Mouse (Mus musculus): ENCODE measurements around the gene Gm20388. TPM values are rescaled to one million over a fixed set of nuclear protein-coding genes. Genes with fewer than 3 reads are reported as not detected.
"Not testable (repeated sequence)": the region's sequence is repeated elsewhere in the genome, so short reads cannot be mapped to it uniquely, and the experiment has no call there.

The Gm20388 gene
- total RNA-seq, 1 experiment, result 27.0 TPM

DNA sequence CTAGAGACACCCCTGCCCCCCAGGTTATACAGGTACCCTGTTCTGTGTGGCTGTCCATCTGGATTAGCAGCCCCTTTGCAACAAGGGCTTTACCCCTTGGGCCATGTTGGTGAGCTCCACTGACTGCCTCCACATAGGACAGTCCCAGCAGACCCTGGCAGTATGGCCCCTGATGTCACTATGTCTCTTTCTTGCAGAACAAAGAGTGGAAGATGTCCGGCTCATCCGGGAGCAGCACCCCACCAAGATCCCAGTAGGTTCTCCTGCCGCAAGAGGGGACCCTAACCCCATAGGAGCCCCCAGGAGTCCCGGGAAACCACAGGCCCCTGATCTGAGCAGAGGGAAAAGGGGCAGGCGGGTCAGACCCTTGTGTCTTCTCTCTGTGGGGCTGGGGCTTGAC, 1682.7 kb downstream of the Gm20388 start:
- in situ Hi-C loops (cut with MboI; ENCODE audit: low sequenced_read_pairs in 2 of 2, unreplicated experiment in 2 of 2), result no loop called here
- no peaks in the 10 kb centered on the region for H3K9me3 ChIP-seq (ENCODE audit: control insufficient read depth, insufficient read depth, low read depth, low read length)
- H3K4me1 ChIP-seq (ENCODE audit: control insufficient read depth in 2 of 2, insufficient read depth in 2 of 2, low read length in 2 of 2, poor library complexity in 1 of 2), result peaks cover 0 to 20% of the 10 kb centered on the region in 2 experiments; a peak in 1 of 4 replicates
- H3K9ac ChIP-seq (ENCODE audit: insufficient read depth, low read depth, low read length, poor library complexity, severe bottlenecking), result no peak overlapping the region
- DNase-seq (ENCODE audit: low read depth, low spot score), result no peak
- no peak overlapping the region for H3K4me3 ChIP-seq (ENCODE audit: insufficient read depth in 1 of 2, low read depth in 1 of 2, low read length in 2 of 2, poor library complexity in 1 of 2, severe bottlenecking in 1 of 2)
- H3K36me3 ChIP-seq (ENCODE audit: control insufficient read depth, insufficient read depth, low read length, poor library complexity, severe bottlenecking), result peaks cover 41% of the 10 kb centered on the region; the same call in 1 of the 2 replicates
- no peak overlapping the region for H3K27ac ChIP-seq (ENCODE audit: insufficient read depth, low read depth, low read length, poor library complexity, severe bottlenecking)
- TF ChIP-seq ZC3H11A (IDR thresholded peaks at IDR 0.05; ENCODE audit: borderline replicate concordance, low read depth, low read length) (no peak), HCFC1 (IDR thresholded peaks at IDR 0.05; ENCODE audit: borderline replicate concordance, insufficient read depth, low read length) (no peak), MAFK (IDR thresholded peaks at IDR 0.05; ENCODE audit: insufficient read depth, low read depth, low read length) (no peak), CHD2 (IDR thresholded peaks at IDR 0.05; ENCODE audit: low read depth, low read length) (no peak)

DNA sequence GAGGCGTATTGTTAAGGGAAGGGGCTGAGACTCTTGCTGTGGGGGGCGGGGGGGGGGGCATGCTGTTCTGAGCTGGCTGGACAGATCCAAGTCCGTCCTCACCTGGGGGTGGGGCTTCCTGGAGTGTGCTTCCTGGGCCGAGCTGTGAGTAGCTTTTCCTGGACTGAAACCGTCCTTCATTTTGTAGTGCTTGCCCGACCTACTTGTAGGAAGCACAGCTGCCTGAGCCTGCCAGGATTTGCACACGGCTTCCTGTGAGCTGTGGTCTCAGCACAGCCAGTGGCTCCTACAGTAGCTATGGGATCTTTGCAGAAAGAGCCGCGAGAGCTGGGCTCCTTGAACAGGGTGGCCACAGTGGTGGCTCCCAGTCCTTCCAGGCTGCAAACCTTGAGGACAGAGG, 1683.3 kb downstream of the Gm20388 start:
- in situ Hi-C loops (cut with MboI; ENCODE audit: low sequenced_read_pairs in 2 of 2, unreplicated experiment in 2 of 2), result no loop called here
- Histone ChIP-seq H3K9me3 (ENCODE audit: control insufficient read depth, insufficient read depth, low read depth, low read length) (no peaks in the 10 kb centered on the region), H3K4me1 (ENCODE audit: control insufficient read depth in 2 of 2, insufficient read depth in 2 of 2, low read length in 2 of 2, poor library complexity in 1 of 2) (peaks cover 0 to 19% of the 10 kb centered on the region in 2 experiments; a peak in 1 of 4 replicates), H3K9ac (ENCODE audit: insufficient read depth, low read depth, low read length, poor library complexity, severe bottlenecking) (no peak overlapping the region), H3K4me3 (ENCODE audit: insufficient read depth in 1 of 2, low read depth in 1 of 2, low read length in 2 of 2, poor library complexity in 1 of 2, severe bottlenecking in 1 of 2) (no peak overlapping the region), H3K27ac (ENCODE audit: insufficient read depth, low read depth, low read length, poor library complexity, severe bottlenecking) (no peak overlapping the region), H3K36me3 (ENCODE audit: control insufficient read depth, insufficient read depth, low read length, poor library complexity, severe bottlenecking) (peaks cover 41% of the 10 kb centered on the region; the same call in 1 of the 2 replicates)
- no peak for TF ChIP-seq ZNF384 (IDR thresholded peaks at IDR 0.05; ENCODE audit: low read depth, low read length)
- TF ChIP-seq CHD2 (IDR thresholded peaks at IDR 0.05; ENCODE audit: low read depth, low read length), result no peak
- no peak for TF ChIP-seq MAFK (IDR thresholded peaks at IDR 0.05; ENCODE audit: insufficient read depth, low read depth, low read length)
- no peak for TF ChIP-seq ZC3H11A (IDR thresholded peaks at IDR 0.05; ENCODE audit: borderline replicate concordance, low read depth, low read length)
- TF ChIP-seq HCFC1 (IDR thresholded peaks at IDR 0.05; ENCODE audit: borderline replicate concordance, insufficient read depth, low read length), result no peak
- DNase-seq (ENCODE audit: low read depth, low spot score), result no peak

DNA sequence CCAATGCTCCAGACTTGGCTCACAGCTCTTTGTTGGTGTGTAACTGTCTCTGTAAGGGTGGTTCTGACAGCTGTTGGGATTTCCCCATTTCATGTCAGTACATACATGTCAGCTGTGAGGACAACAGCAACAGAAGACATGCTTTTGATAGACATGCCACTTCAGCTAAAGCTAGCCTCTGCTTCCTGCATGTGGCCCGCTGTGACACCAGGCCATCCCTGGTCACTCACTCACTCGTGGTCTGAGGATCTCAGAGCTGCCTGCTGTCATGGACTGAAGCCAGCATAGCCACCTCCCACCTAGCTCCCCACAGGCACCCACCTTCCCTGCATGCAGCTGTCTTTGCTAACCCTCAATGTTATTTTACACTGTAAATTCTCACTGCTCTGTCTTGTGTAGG, 1686.9 kb downstream of the Gm20388 start:
- in situ Hi-C loops (cut with MboI; ENCODE audit: low sequenced_read_pairs in 2 of 2, unreplicated experiment in 2 of 2); H3K4me3 ChIP-seq (ENCODE audit: insufficient read depth in 1 of 2, low read depth in 1 of 2, low read length in 2 of 2, poor library complexity in 1 of 2, severe bottlenecking in 1 of 2); H3K4me1 ChIP-seq (ENCODE audit: control insufficient read depth in 2 of 2, insufficient read depth in 2 of 2, low read length in 2 of 2, poor library complexity in 1 of 2); H3K27ac ChIP-seq (ENCODE audit: insufficient read depth, low read depth, low read length, poor library complexity, severe bottlenecking); DNase-seq (ENCODE audit: low read depth, low spot score); H3K9ac ChIP-seq (ENCODE audit: insufficient read depth, low read depth, low read length, poor library complexity, severe bottlenecking); H3K9me3 ChIP-seq (ENCODE audit: control insufficient read depth, insufficient read depth, low read depth, low read length): not testable (repeated sequence)
- H3K36me3 ChIP-seq (ENCODE audit: control insufficient read depth, insufficient read depth, low read length, poor library complexity, severe bottlenecking), result peaks cover 36% of the 10 kb centered on the region; the same call in 1 of the 2 replicates

DNA sequence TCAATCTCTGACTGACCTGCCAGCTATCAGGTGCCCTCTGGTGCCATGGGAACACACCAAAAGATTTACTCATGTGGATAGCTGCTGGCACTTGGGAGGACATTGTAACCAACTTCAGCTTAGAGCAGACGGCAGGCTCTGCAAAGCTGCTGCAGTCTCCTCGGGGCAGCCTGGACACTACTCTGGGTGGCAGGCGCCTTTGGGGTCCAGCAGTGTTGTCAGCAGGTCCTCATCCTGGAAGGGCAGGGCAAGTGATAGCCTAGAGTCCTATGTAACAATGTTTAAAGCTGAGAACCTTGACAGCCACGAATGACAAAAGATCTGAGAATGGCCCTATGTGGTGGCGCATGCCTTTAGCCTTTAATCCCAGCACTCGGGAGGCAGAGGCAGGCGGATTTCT, 1687.5 kb downstream of the Gm20388 start:
- H3K4me1 ChIP-seq (ENCODE audit: control insufficient read depth in 2 of 2, insufficient read depth in 2 of 2, low read length in 2 of 2, poor library complexity in 1 of 2), result no peaks in the 10 kb centered on the region
- no peak overlapping the region for H3K9ac ChIP-seq (ENCODE audit: insufficient read depth, low read depth, low read length, poor library complexity, severe bottlenecking)
- TF ChIP-seq CHD2 (IDR thresholded peaks at IDR 0.05; ENCODE audit: low read depth, low read length) (no peak), ZNF384 (IDR thresholded peaks at IDR 0.05; ENCODE audit: low read depth, low read length) (no peak), HCFC1 (IDR thresholded peaks at IDR 0.05; ENCODE audit: borderline replicate concordance, insufficient read depth, low read length) (no peak), MAFK (IDR thresholded peaks at IDR 0.05; ENCODE audit: insufficient read depth, low read depth, low read length) (no peak), ZC3H11A (IDR thresholded peaks at IDR 0.05; ENCODE audit: borderline replicate concordance, low read depth, low read length) (no peak)
- no peak for DNase-seq (ENCODE audit: low read depth, low spot score)
- no peak overlapping the region for H3K27ac ChIP-seq (ENCODE audit: insufficient read depth, low read depth, low read length, poor library complexity, severe bottlenecking)
- H3K36me3 ChIP-seq (ENCODE audit: control insufficient read depth, insufficient read depth, low read length, poor library complexity, severe bottlenecking), result peaks cover 35% of the 10 kb centered on the region; the same call in 1 of the 2 replicates
- no peaks in the 10 kb centered on the region for H3K9me3 ChIP-seq (ENCODE audit: control insufficient read depth, insufficient read depth, low read depth, low read length)
- in situ Hi-C loops (cut with MboI; ENCODE audit: low sequenced_read_pairs in 2 of 2, unreplicated experiment in 2 of 2), result no loop called here
- no peak overlapping the region for H3K4me3 ChIP-seq (ENCODE audit: insufficient read depth in 1 of 2, low read depth in 1 of 2, low read length in 2 of 2, poor library complexity in 1 of 2, severe bottlenecking in 1 of 2)

DNA sequence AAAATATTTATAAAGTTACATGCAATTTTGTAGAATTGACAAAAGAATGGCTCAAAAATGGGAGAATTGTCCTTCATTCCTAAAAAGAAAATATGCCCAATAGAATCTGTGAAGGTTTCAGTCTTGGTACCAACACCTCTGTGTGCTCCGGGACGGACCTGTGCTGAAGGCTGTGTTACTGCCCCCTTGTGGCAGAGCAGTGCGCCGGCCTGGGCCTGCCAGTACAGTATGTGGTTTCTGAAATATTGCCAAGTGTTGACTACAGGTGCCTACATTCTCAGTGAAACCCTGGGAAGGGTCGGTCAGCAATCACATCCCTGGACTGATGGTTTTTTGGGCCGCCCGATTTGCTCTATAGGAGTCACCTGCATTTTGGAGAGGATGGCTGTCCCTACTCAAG, 1688.3 kb downstream of the Gm20388 start:
- TF ChIP-seq CHD2 (IDR thresholded peaks at IDR 0.05; ENCODE audit: low read depth, low read length) (no peak), MAFK (IDR thresholded peaks at IDR 0.05; ENCODE audit: insufficient read depth, low read depth, low read length) (no peak), ZC3H11A (IDR thresholded peaks at IDR 0.05; ENCODE audit: borderline replicate concordance, low read depth, low read length) (0 out of 2 replicates have a peak, but pooled peaks have one; percentile 23), ZNF384 (IDR thresholded peaks at IDR 0.05; ENCODE audit: low read depth, low read length) (no peak), HCFC1 (IDR thresholded peaks at IDR 0.05; ENCODE audit: borderline replicate concordance, insufficient read depth, low read length) (no peak)
- no peak for DNase-seq (ENCODE audit: low read depth, low spot score)
- no peaks in the 10 kb centered on the region for H3K9me3 ChIP-seq (ENCODE audit: control insufficient read depth, insufficient read depth, low read depth, low read length)
- H3K27ac ChIP-seq (ENCODE audit: insufficient read depth, low read depth, low read length, poor library complexity, severe bottlenecking), result no peak overlapping the region
- no peak overlapping the region for H3K9ac ChIP-seq (ENCODE audit: insufficient read depth, low read depth, low read length, poor library complexity, severe bottlenecking)
- H3K4me3 ChIP-seq (ENCODE audit: insufficient read depth in 1 of 2, low read depth in 1 of 2, low read length in 2 of 2, poor library complexity in 1 of 2, severe bottlenecking in 1 of 2), result no peak overlapping the region
- H3K4me1 ChIP-seq (ENCODE audit: control insufficient read depth in 2 of 2, insufficient read depth in 2 of 2, low read length in 2 of 2, poor library complexity in 1 of 2), result no peaks in the 10 kb centered on the region
- in situ Hi-C loops (cut with MboI; ENCODE audit: low sequenced_read_pairs in 2 of 2, unreplicated experiment in 2 of 2), result no loop called here
- peaks cover 31% of the 10 kb centered on the region; the same call in 1 of the 2 replicates for H3K36me3 ChIP-seq (ENCODE audit: control insufficient read depth, insufficient read depth, low read length, poor library complexity, severe bottlenecking)
